9 mouse cellular contexts compared by ENCODE assay signal in genomic region chr9:40686421-40686899, GRCm38 (mm10). TPM values are rescaled to one million over a fixed set of nuclear protein-coding genes. Genes with fewer than 3 reads are reported as not detected.
DNase-seq lines count a peak whose midpoint lies in the region; ATAC-seq and TF ChIP-seq lines count a peak whose summit lies in the region.
"Had no signal": no experiment of that assay in that cellular context is flagged by ENCODE, and none has a peak within 500 bp of the region (broad histone marks: within the 10 kb centered on the region; RNA-seq: fewer than 3 reads in every experiment).

No protein-coding gene starts in this region.

- peak; percentile 57 for ATAC-seq in limb, embryonic 15.5 days (ENCODE audit: insufficient number of reproducible peaks, low FRiP score, low TSS enrichment, low read depth)

- H3K27ac ChIP-seq in thymus, adult 2 months (ENCODE audit: control insufficient read depth, insufficient read depth, low read length) = no peak overlapping the region
- H3K27ac ChIP-seq in heart, embryonic 10.5 days = peak overlapping the region; percentile 90
- H3K27ac ChIP-seq in limb, embryonic 15.5 days = peak overlapping the region; percentile 100

- no peaks in the 10 kb centered on the region; the same call in 1 of the 2 replicates for H3K27me3 ChIP-seq in thymus, adult 2 months (ENCODE audit: control insufficient read depth, insufficient read depth, low read length)
- peaks cover 35% of the 10 kb centered on the region for H3K27me3 ChIP-seq in heart, embryonic 10.5 days (ENCODE audit: insufficient read depth, poor library complexity, severe bottlenecking)
- H3K27me3 ChIP-seq in limb, embryonic 15.5 days = no peaks in the 10 kb centered on the region

- no peak for TF ChIP-seq POLR2A in thymus, adult 2 months (IDR thresholded peaks at IDR 0.05; ENCODE audit: control insufficient read depth, extremely low read depth, insufficient read depth, low read length, poor library complexity)

- peak; percentile 54 for DNase-seq in gastrocnemius, adult 18-20 months (ENCODE audit: low spot score)
- DNase-seq in gastrocnemius, postnatal 10 days = no peak
- DNase-seq in thymus, adult 2 months = no peak
- DNase-seq in thymus, postnatal 14 days = no peak
- no peak for DNase-seq in heart, embryonic 10.5 days (ENCODE audit: low spot score)
- DNase-seq in retina, embryonic 14.5 days (ENCODE audit: low spot score) = peak; percentile 40
- DNase-seq in adrenal gland, postnatal 25 days = no peak

- H3K9me3 ChIP-seq in heart, embryonic 10.5 days = no peaks in the 10 kb centered on the region
- H3K9me3 ChIP-seq in limb, embryonic 15.5 days = no peaks in the 10 kb centered on the region

- peak overlapping the region; percentile 9; the same call in 1 of the 2 replicates for H3K4me3 ChIP-seq in thymus, adult 2 months (ENCODE audit: control insufficient read depth, insufficient read depth, low read length)
- peak overlapping the region; percentile 80 for H3K4me3 ChIP-seq in heart, embryonic 10.5 days
- H3K4me3 ChIP-seq in limb, embryonic 15.5 days = peak overlapping the region; percentile 78

- TF ChIP-seq CTCF in thymus, adult 2 months (IDR thresholded peaks at IDR 0.05; ENCODE audit: borderline replicate concordance, control insufficient read depth, extremely low read depth, insufficient read depth, low read length, poor library complexity) = no peak

- H3K9ac ChIP-seq in limb, embryonic 15.5 days = peak overlapping the region; percentile 83

- no peaks in the 10 kb centered on the region for H3K4me1 ChIP-seq in thymus, adult 2 months (replicated peaks; ENCODE audit: control insufficient read depth, insufficient read depth, low read length)
- peaks cover 20% of the 10 kb centered on the region for H3K4me1 ChIP-seq in heart, embryonic 10.5 days
- peaks cover 22% of the 10 kb centered on the region for H3K4me1 ChIP-seq in limb, embryonic 15.5 days

- WGBS in thymus, adult 2 months = 3% methylated on average over 23 of the region's 23 CpGs
- under 1% methylated on average over 23 of the region's 23 CpGs for WGBS in heart, embryonic 10.5 days
- under 1% methylated on average over 23 of the region's 23 CpGs for WGBS in limb, embryonic 15.5 days

- no peaks in the 10 kb centered on the region for H3K36me3 ChIP-seq in thymus, adult 2 months (ENCODE audit: control insufficient read depth, insufficient read depth, low read length)
- no peaks in the 10 kb centered on the region for H3K36me3 ChIP-seq in heart, embryonic 10.5 days
- H3K36me3 ChIP-seq in limb, embryonic 15.5 days = no peaks in the 10 kb centered on the region

- peak overlapping the region; percentile 77 for H3K4me2 ChIP-seq in limb, embryonic 15.5 days

RNA-seq across cellular contexts. Expression of gene Clmp, which starts 0.7 kb away (rescaled TPM):
- 1 to 10 TPM; 3.7 to 5.6 TPM for total RNA-seq in gastrocnemius, adult 18-20 months (2021)
- 10 to 100 TPM; 11.3 to 16.1 TPM for total RNA-seq in gastrocnemius, postnatal 10 days (2021)
- 1.1 and 2.3 TPM in 2 replicates for polyA plus RNA-seq in thymus, adult 2 months (2012; rRNA removed)
- 6.2 and 18.4 TPM in 2 replicates for polyA plus RNA-seq in heart, embryonic 10.5 days (2016; fragmentation: Nextera tagmentation; extraction: Ambion mirVana)
- 36.0 and 44.2 TPM in 2 replicates for polyA plus RNA-seq in limb, embryonic 15.5 days (2015; fragmentation: Nextera tagmentation; extraction: Ambion mirVana)
- 2.8 and 5.9 TPM in 2 replicates for total RNA-seq in adrenal gland, postnatal 25 days (2021)

RNA-seq across cellular contexts. Expression of gene Gm21915, which starts 16.0 kb away (rescaled TPM):
- total RNA-seq in gastrocnemius, adult 18-20 months (2021) = not detected
- not detected for total RNA-seq in gastrocnemius, postnatal 10 days (2021)
- polyA plus RNA-seq in thymus, adult 2 months (2012; rRNA removed) = not detected in 2 replicates
- not detected in 2 replicates for polyA plus RNA-seq in heart, embryonic 10.5 days (2016; fragmentation: Nextera tagmentation; extraction: Ambion mirVana)
- not detected in 2 replicates for polyA plus RNA-seq in limb, embryonic 15.5 days (2015; fragmentation: Nextera tagmentation; extraction: Ambion mirVana)
- not detected in 2 replicates for total RNA-seq in adrenal gland, postnatal 25 days (2021)
- total RNA-seq: layer of hippocampus, postnatal 10 days had no signal

Comparison
In these comparisons a context has a peak if more than half of its experiments do, and no peak if none do; other contexts are left out.
1. DNase-seq: peak in gastrocnemius, adult 18-20 months (single experiment) and retina, embryonic 14.5 days (single experiment); none in gastrocnemius, postnatal 10 days (single experiment), thymus, adult 2 months (single experiment), thymus, postnatal 14 days (single experiment), heart, embryonic 10.5 days (single experiment) and adrenal gland, postnatal 25 days (single experiment).
2. H3K4me3 ChIP-seq: peak in every context shown above with its lines; median percentile 80 in heart, embryonic 10.5 days; 78 in limb, embryonic 15.5 days; 9 in thymus, adult 2 months.